Mouse (Mus musculus): Measurements from ENCODE around the gene Igsf3. TPM values are rescaled to one million over a fixed set of nuclear protein-coding genes. Genes with fewer than 3 reads are reported as not detected.
A peak's percentile ranks its signal among the peaks of the same experiment; 100 is the strongest.

Igsf3 gene
- total RNA-seq (2022), result 10 to 100 TPM; 16.1 to 19.9 (median 18.7) TPM

- DNase-seq (ENCODE audit: low spot score in 2 of 2), result peak in 1 of 2 experiments; percentile 56
Observed at GRCm38 (mm10) chr3:101376538-101377247, at the start of gene Igsf3. Gene Igsf3 (plus strand): TSS chr3:101377083.

- DNase-seq (ENCODE audit: low spot score in 2 of 2), result no peak
Observed at GRCm38 (mm10) chr3:101327248-101327647, 49.6 kb upstream of the Igsf3 start.

GRCm38 (mm10) chr3:101328617-101329016, 48.3 kb upstream of the Igsf3 start:
- DNase-seq (ENCODE audit: low spot score in 2 of 2), result no peak

- DNase-seq (ENCODE audit: low spot score in 2 of 2), result no peak
Observed at GRCm38 (mm10) chr3:101343199-101343924, 33.5 kb upstream of the Igsf3 start.

- DNase-seq (ENCODE audit: low spot score in 2 of 2), result no peak
Observed at GRCm38 (mm10) chr3:101344246-101344645, 32.6 kb upstream of the Igsf3 start.

GRCm38 (mm10) chr3:101345299-101345698, 31.6 kb upstream of the Igsf3 start:
- no peak for DNase-seq (ENCODE audit: low spot score in 2 of 2)

GRCm38 (mm10) chr3:101346806-101347205, 30.1 kb upstream of the Igsf3 start:
- DNase-seq (ENCODE audit: low spot score in 2 of 2), result no peak

GRCm38 (mm10) chr3:101348501-101349161, 28.3 kb upstream of the Igsf3 start:
- no peak for DNase-seq (ENCODE audit: low spot score in 2 of 2)

- DNase-seq (ENCODE audit: low spot score in 2 of 2), result no peak
Observed at GRCm38 (mm10) chr3:101349542-101350307, 27.2 kb upstream of the Igsf3 start.

GRCm38 (mm10) chr3:101350406-101350805, 26.5 kb upstream of the Igsf3 start:
- DNase-seq (ENCODE audit: low spot score in 2 of 2), result no peak

GRCm38 (mm10) chr3:101354490-101354889, 22.4 kb upstream of the Igsf3 start:
- DNase-seq (ENCODE audit: low spot score in 2 of 2), result no peak

- no peak for DNase-seq (ENCODE audit: low spot score in 2 of 2)
Observed at GRCm38 (mm10) chr3:101355702-101356101, 21.2 kb upstream of the Igsf3 start.

- no peak for DNase-seq (ENCODE audit: low spot score in 2 of 2)
Observed at GRCm38 (mm10) chr3:101356583-101357553, 20.0 kb upstream of the Igsf3 start.

- peak in 1 of 2 experiments; percentile 40 for DNase-seq (ENCODE audit: low spot score in 2 of 2)
Observed at GRCm38 (mm10) chr3:101360832-101361231, 16.1 kb upstream of the Igsf3 start.

GRCm38 (mm10) chr3:101362391-101362790, 14.5 kb upstream of the Igsf3 start:
- DNase-seq (ENCODE audit: low spot score in 2 of 2), result no peak

GRCm38 (mm10) chr3:101363574-101363973, 13.3 kb upstream of the Igsf3 start:
- no peak for DNase-seq (ENCODE audit: low spot score in 2 of 2)

GRCm38 (mm10) chr3:101365081-101365612, 11.7 kb upstream of the Igsf3 start:
- no peak for DNase-seq (ENCODE audit: low spot score in 2 of 2)

- DNase-seq (ENCODE audit: low spot score in 2 of 2), result no peak
Observed at GRCm38 (mm10) chr3:101365911-101366310, 11.0 kb upstream of the Igsf3 start.

GRCm38 (mm10) chr3:101367372-101367771, 9.5 kb upstream of the Igsf3 start:
- DNase-seq (ENCODE audit: low spot score in 2 of 2), result no peak

GRCm38 (mm10) chr3:101369301-101369881, 7.5 kb upstream of the Igsf3 start:
- no peak for DNase-seq (ENCODE audit: low spot score in 2 of 2)

All from left cerebral cortex, adult 8-10 months (tissue).